Mouse (Mus musculus): ENCODE results near the gene Gm19668. TPM values are rescaled to one million over a fixed set of nuclear protein-coding genes. Genes with fewer than 3 reads are reported as not detected.
"Not testable (repeated sequence)": the region's sequence is repeated elsewhere in the genome, so short reads cannot be mapped to it uniquely, and the experiment has no call there.

The Gm19668 gene
- polyA plus RNA-seq, 1 experiment from 2014 or later: not detected

GRCm38 (mm10) chr10:77752312-77752711 is 46.6 kb downstream of the Gm19668 start:
- not testable (repeated sequence) for H3K27me3 ChIP-seq (replicated peaks; ENCODE audit: low read depth, poor library complexity, severe bottlenecking); H3K27ac ChIP-seq (replicated peaks); H3K4me3 ChIP-seq; H3K9me3 ChIP-seq; H3K36me3 ChIP-seq (replicated peaks); DNase-seq (ENCODE audit: low spot score)
- 66% methylated on average over 3 of the region's 3 CpGs for WGBS
- peaks cover 20% of the 10 kb centered on the region for H3K4me1 ChIP-seq

GRCm38 (mm10) chr10:77751254-77751653 is 47.7 kb downstream of the Gm19668 start, which contains the start of gene Gm9736:
Gm9736 (minus strand) TSS chr10:77751354.
- not testable (repeated sequence) for H3K27me3 ChIP-seq (replicated peaks; ENCODE audit: low read depth, poor library complexity, severe bottlenecking); DNase-seq (ENCODE audit: low spot score); H3K27ac ChIP-seq (replicated peaks); H3K4me3 ChIP-seq; H3K9me3 ChIP-seq; H3K36me3 ChIP-seq (replicated peaks)
- 64% methylated on average over 1 of the region's 1 CpGs for WGBS
- peaks cover 20% of the 10 kb centered on the region for H3K4me1 ChIP-seq

DNA sequence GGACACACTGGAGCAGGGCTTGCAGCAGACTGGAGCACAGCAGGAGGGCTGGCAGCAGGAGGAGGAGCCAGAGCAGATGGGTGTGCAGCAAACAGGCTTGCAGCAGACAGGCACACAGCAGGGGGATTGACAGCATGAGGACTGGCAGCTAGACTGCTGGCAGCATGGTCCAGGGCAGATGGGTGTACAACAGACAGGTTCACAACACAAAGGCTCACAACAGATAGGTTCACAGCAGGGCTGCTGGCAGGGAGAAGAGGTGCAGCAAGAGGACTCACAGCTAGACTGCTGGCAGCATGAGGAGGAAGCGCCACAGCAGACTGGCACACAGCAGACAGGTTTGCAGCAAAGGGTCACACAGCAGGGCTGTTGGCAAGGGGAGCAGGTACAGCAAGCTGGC is 48.2 kb downstream of the Gm19668 start:
- H3K36me3 ChIP-seq (replicated peaks); H3K27me3 ChIP-seq (replicated peaks; ENCODE audit: low read depth, poor library complexity, severe bottlenecking); H3K4me3 ChIP-seq; H3K9me3 ChIP-seq; DNase-seq (ENCODE audit: low spot score); H3K27ac ChIP-seq (replicated peaks): not testable (repeated sequence)
- peaks cover 20% of the 10 kb centered on the region for H3K4me1 ChIP-seq
- 72% methylated on average over 1 of the region's 1 CpGs for WGBS

Other genes starting within 250 kb of the Gm19668 start
- 65.6 and 71.0 TPM in 2 replicates for gene Pttg1ip, start 217.4 kb downstream of the Gm19668 start, polyA plus RNA-seq (2016; fragmentation: Nextera tagmentation; extraction: Ambion mirVana)
- gene Sumo3, start 193.0 kb downstream of the Gm19668 start, polyA plus RNA-seq (2016; fragmentation: Nextera tagmentation; extraction: Ambion mirVana): 419 and 445 TPM in 2 replicates
- gene Gm49325, start 192.9 kb downstream of the Gm19668 start, polyA plus RNA-seq (2016; fragmentation: Nextera tagmentation; extraction: Ambion mirVana): 1.9 and 8.0 TPM in 2 replicates
- gene Ube2g2, start 176.9 kb downstream of the Gm19668 start, polyA plus RNA-seq (2016; fragmentation: Nextera tagmentation; extraction: Ambion mirVana): 98.9 and 101 TPM in 2 replicates
- 0.97 and 1.2 TPM in 2 replicates for gene Tspear, start 112.6 kb downstream of the Gm19668 start, polyA plus RNA-seq (2016; fragmentation: Nextera tagmentation; extraction: Ambion mirVana)
- not detected in 2 replicates for gene Gm19402, start 108.4 kb downstream of the Gm19668 start, polyA plus RNA-seq (2016; fragmentation: Nextera tagmentation; extraction: Ambion mirVana)
- gene Gm9508, start 101.9 kb downstream of the Gm19668 start, polyA plus RNA-seq (2016; fragmentation: Nextera tagmentation; extraction: Ambion mirVana): not detected in 2 replicates
- gene Gm10272, start 92.5 kb downstream of the Gm19668 start, polyA plus RNA-seq (2016; fragmentation: Nextera tagmentation; extraction: Ambion mirVana): not detected in 2 replicates
- not detected in 2 replicates for gene Gm10024, start 87.7 kb downstream of the Gm19668 start, polyA plus RNA-seq (2016; fragmentation: Nextera tagmentation; extraction: Ambion mirVana)
- gene Gm10142, start 83.3 kb downstream of the Gm19668 start, polyA plus RNA-seq (2016; fragmentation: Nextera tagmentation; extraction: Ambion mirVana): not detected in 2 replicates
- gene Krtap12-1, start 78.5 kb downstream of the Gm19668 start, polyA plus RNA-seq (2016; fragmentation: Nextera tagmentation; extraction: Ambion mirVana): not detected in 2 replicates
- gene Gm10100, start 72.6 kb downstream of the Gm19668 start, polyA plus RNA-seq (2016; fragmentation: Nextera tagmentation; extraction: Ambion mirVana): not detected in 2 replicates
- gene Gm18596, start 56.5 kb downstream of the Gm19668 start, polyA plus RNA-seq (2016; fragmentation: Nextera tagmentation; extraction: Ambion mirVana): not detected in 2 replicates
- gene Gm9736, start 47.8 kb downstream of the Gm19668 start, polyA plus RNA-seq (2016; fragmentation: Nextera tagmentation; extraction: Ambion mirVana): not detected in 2 replicates
- gene Gm3233, start 39.5 kb downstream of the Gm19668 start, polyA plus RNA-seq (2016; fragmentation: Nextera tagmentation; extraction: Ambion mirVana): not detected in 2 replicates
- not detected in 2 replicates for gene Gm3238, start 27.8 kb downstream of the Gm19668 start, polyA plus RNA-seq (2016; fragmentation: Nextera tagmentation; extraction: Ambion mirVana)
- not detected in 2 replicates for gene Gm7138, start 22.2 kb downstream of the Gm19668 start, polyA plus RNA-seq (2016; fragmentation: Nextera tagmentation; extraction: Ambion mirVana)
- not detected in 2 replicates for gene Gm3250, start 16.6 kb downstream of the Gm19668 start, polyA plus RNA-seq (2016; fragmentation: Nextera tagmentation; extraction: Ambion mirVana)
- not detected in 2 replicates for gene Gm7137, start 10.9 kb downstream of the Gm19668 start, polyA plus RNA-seq (2016; fragmentation: Nextera tagmentation; extraction: Ambion mirVana)
- gene Gm9639, start 4.1 kb downstream of the Gm19668 start, polyA plus RNA-seq (2016; fragmentation: Nextera tagmentation; extraction: Ambion mirVana): not detected in 2 replicates
- gene Gm9507, start 12.7 kb upstream of the Gm19668 start, polyA plus RNA-seq (2016; fragmentation: Nextera tagmentation; extraction: Ambion mirVana): not detected in 2 replicates
- not detected in 2 replicates for gene Gm2696, start 15.5 kb upstream of the Gm19668 start, polyA plus RNA-seq (2016; fragmentation: Nextera tagmentation; extraction: Ambion mirVana)
- not detected in 2 replicates for gene Krtap10-4, start 28.0 kb upstream of the Gm19668 start, polyA plus RNA-seq (2016; fragmentation: Nextera tagmentation; extraction: Ambion mirVana)
- not detected in 2 replicates for gene Krtap10-10, start 36.8 kb upstream of the Gm19668 start, polyA plus RNA-seq (2016; fragmentation: Nextera tagmentation; extraction: Ambion mirVana)
- not detected in 2 replicates for gene Gm36176, start 47.7 kb upstream of the Gm19668 start, polyA plus RNA-seq (2016; fragmentation: Nextera tagmentation; extraction: Ambion mirVana)
- not detected in 2 replicates for gene Gm10318, start 53.7 kb upstream of the Gm19668 start, polyA plus RNA-seq (2016; fragmentation: Nextera tagmentation; extraction: Ambion mirVana)
- gene Gm3285, start 62.8 kb upstream of the Gm19668 start, polyA plus RNA-seq (2016; fragmentation: Nextera tagmentation; extraction: Ambion mirVana): not detected in 2 replicates
- 2.2 and 2.3 TPM in 2 replicates for gene Lrrc3, start 103.4 kb upstream of the Gm19668 start, polyA plus RNA-seq (2016; fragmentation: Nextera tagmentation; extraction: Ambion mirVana)
- gene Trpm2, start 171.4 kb upstream of the Gm19668 start, polyA plus RNA-seq (2016; fragmentation: Nextera tagmentation; extraction: Ambion mirVana): 0.54 and 0.85 TPM in 2 replicates
- 31.0 and 33.7 TPM in 2 replicates for gene 1810043G02Rik, start 179.4 kb upstream of the Gm19668 start, polyA plus RNA-seq (2016; fragmentation: Nextera tagmentation; extraction: Ambion mirVana)
- 234 and 275 TPM in 2 replicates for gene Pfkl, start 210.9 kb upstream of the Gm19668 start, polyA plus RNA-seq (2016; fragmentation: Nextera tagmentation; extraction: Ambion mirVana)
- gene Dnmt3l, start 242.8 kb upstream of the Gm19668 start, polyA plus RNA-seq (2016; fragmentation: Nextera tagmentation; extraction: Ambion mirVana): 0.34 TPM in 1 of 2 replicates, not detected in the other
- 0.24 and 0.25 TPM in 2 replicates for gene Aire, start 244.5 kb upstream of the Gm19668 start, polyA plus RNA-seq (2016; fragmentation: Nextera tagmentation; extraction: Ambion mirVana)

All from embryonic facial prominence, embryonic 10.5 days (tissue).